Mouse (Mus musculus) lung, postnatal 36 days (tissue): ENCODE data around the gene Lrrc26.

Experiments
- DNase-seq: peaks from one replicate; pipeline ENCODE4 v3.0.0; 2022; ENCODE audit warnings: mixed read lengths

Lrrc26 gene

GRCm38 (mm10) chr2:25303452-25303851 lies 13.7 kb downstream of the Lrrc26 start:
- no peak for DNase-seq

GRCm38 (mm10) chr2:25303931-25304656 lies 14.4 kb downstream of the Lrrc26 start:
- no peak for DNase-seq

GRCm38 (mm10) chr2:25304657-25305541 lies 15.2 kb downstream of the Lrrc26 start:
- DNase-seq = peak; percentile 45

GRCm38 (mm10) chr2:25305587-25306359 lies 16.1 kb downstream of the Lrrc26 start:
- DNase-seq = no peak

GRCm38 (mm10) chr2:25310180-25310579 lies 20.5 kb downstream of the Lrrc26 start:
- DNase-seq = no peak

GRCm38 (mm10) chr2:25310969-25311368 lies 21.3 kb downstream of the Lrrc26 start:
- DNase-seq = no peak

- no peak for DNase-seq
These were observed 21.8 kb downstream of the Lrrc26 start for GRCm38 (mm10) chr2:25311491-25311891.

- no peak for DNase-seq
These were observed 28.6 kb downstream of the Lrrc26 start for GRCm38 (mm10) chr2:25318119-25318966.

GRCm38 (mm10) chr2:25318971-25319773 lies 29.5 kb downstream of the Lrrc26 start, which contains the start of gene Grin1:
Gene Grin1 (minus strand): TSS chr2:25319187.
- peak; percentile 55 for DNase-seq

- DNase-seq = no peak
These were observed 30.4 kb downstream of the Lrrc26 start for GRCm38 (mm10) chr2:25320084-25320483.

GRCm38 (mm10) chr2:25326036-25326435 lies 36.3 kb downstream of the Lrrc26 start:
- no peak for DNase-seq

GRCm38 (mm10) chr2:25328440-25328839 lies 38.7 kb downstream of the Lrrc26 start:
- DNase-seq = peak; percentile 59

GRCm38 (mm10) chr2:25331470-25331869 lies 41.8 kb downstream of the Lrrc26 start:
- no peak for DNase-seq

GRCm38 (mm10) chr2:25332286-25333160 lies 42.8 kb downstream of the Lrrc26 start, which contains the start of gene Man1b1:
Gene Man1b1 (plus strand): TSS chr2:25332338.
- peak; percentile 100 for DNase-seq

- DNase-seq = no peak
These were observed 43.9 kb downstream of the Lrrc26 start for GRCm38 (mm10) chr2:25333569-25333968.

- DNase-seq = peak; percentile 35
These were observed 48.6 kb downstream of the Lrrc26 start for GRCm38 (mm10) chr2:25338303-25338702.
